Mouse (Mus musculus): ENCODE results near the gene Kntc1.
A peak's percentile ranks its signal among the peaks of the same experiment; 100 is the strongest.
"Not testable (repeated sequence)": the region's sequence is repeated elsewhere in the genome, so short reads cannot be mapped to it uniquely, and the experiment has no call there.

Kntc1 gene

DNA sequence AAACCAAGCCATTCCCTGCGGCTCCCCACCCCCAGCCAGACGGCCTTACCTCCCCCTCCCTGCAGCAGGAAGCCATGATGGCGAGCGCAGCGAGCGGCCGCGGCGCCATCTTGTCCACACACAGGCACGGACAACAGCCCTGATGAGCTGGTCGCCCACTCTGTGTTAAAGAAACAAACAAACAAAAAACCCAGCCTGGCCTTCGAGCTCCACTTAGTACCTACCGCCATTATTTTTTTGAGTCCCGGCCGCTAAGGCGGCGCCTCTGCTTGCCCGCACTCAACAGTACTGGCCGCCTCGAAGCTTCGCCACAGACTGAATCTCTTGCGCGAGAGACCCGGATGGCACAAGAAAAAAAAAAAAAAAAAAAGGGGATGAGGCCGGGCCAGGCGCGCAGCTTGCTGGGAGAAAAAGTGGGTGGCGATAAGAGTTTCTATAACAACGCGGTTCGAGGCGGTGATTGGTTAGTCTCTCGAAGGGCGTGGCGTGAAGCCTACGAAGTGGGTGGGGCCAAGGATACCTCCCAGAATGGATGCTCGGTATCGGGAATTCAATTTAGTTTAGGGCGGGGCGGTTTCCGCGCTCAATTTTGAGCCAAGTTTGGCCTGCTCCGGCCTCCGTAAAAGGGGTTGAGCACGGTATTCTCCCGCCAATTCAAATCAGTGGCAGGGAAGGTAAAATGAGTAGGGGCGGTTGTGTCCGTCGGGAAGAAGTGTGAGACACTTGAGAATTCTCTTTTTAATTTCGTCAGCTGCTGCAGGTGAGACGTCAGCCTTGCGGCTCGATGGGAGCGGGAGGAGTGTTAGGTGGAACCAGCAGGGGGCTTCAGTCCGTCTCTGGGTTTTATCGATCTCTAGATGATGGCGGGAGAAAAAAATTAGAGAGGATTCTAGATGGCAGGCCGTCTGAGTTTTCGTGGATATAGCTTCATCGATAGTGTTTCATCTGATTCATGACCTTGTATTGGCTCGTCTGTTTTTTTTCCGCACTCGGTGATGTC is at the start of gene Kntc1, which contains the start of gene Rsrc2:
Gene Kntc1, plus strand, starts transcription at position 652 of the 1,000 bp plus-strand sequence.
Gene Rsrc2, minus strand, starts transcription at position 350 of the 1,000 bp plus-strand sequence.
- DNase-seq (ENCODE audit: low spot score in 2 of 2) = peak; percentile 98 to 99

DNA sequence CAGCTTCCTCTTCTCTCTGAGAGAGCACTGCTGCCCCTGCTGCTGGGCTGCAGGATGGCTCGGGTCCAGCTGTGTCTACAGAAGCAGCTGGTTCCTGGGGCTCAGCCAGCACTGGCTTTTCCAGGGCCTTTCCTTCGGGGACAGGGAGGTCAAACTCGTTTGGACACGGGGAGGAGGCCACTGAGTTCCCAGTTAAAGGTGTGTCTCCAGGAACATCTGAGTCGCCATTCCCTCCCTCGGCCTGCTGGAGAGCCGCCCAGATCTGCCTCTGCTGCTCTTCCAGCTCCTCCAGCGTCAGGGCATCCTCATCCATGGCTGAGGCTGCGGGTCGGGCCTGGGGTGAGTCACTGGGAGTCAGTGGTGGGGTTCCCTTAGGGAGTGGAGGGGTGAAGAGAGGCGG is 48.9 kb upstream of the Kntc1 start:
- DNase-seq (ENCODE audit: low spot score in 2 of 2) = peak in 1 of 2 experiments; percentile 16

DNA sequence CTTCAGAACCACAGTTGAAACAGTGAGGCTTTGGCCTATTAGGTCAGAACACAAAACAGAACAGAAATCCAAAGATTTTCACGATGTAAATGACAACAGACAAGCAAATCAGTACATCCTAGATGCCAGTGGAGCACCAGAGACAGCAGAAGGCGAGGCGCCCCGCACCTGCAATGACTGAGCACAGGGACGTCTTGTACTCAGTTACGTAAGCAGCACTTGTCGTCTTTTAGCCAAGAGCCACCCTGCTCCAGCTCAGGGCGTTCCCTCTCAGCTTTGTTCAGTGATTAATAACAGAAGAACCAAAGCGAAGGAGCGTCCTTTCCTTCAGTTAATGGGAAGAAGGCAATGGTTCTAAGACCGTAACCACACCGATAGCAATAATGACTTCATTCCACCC is 40.9 kb upstream of the Kntc1 start:
- DNase-seq (ENCODE audit: low spot score in 2 of 2) = no peak

DNA sequence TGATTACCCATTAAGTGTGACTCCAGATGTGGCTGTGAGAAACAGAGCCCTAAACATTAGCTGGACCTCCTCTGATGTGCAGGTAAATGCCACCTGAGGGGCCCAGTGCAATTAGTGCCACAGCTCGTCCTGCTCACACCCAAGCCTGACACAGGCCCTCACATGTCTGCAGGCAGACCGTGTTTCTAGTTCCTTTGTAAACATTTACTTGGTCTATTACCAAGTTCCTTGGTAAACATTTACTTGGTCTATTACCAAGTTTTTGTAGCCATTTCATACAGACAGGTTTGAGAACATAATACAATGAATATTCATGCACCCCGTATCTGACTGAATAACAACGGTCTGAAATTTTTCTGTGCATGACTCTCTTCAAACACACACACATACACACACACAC is 39.9 kb upstream of the Kntc1 start:
- no peak for DNase-seq (ENCODE audit: low spot score in 2 of 2)

DNA sequence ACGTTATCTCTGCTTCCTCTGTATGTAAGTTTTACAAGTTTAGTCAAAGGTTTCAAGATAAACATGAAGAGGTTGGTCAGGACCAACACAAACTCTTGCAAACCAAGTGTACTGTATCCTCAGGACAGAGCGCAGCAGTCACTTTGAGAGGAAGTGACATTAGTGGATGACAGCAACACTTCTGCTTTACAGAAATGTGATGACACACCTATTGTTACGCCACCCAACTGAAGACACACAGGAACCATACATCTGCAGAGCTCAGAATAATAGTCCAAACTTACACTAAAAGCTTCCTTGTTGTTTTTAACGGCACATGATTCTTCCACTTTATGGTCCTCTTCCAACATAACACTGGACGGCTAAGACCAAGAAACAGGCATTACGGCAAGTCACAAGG is 35.7 kb upstream of the Kntc1 start:
- DNase-seq (ENCODE audit: low spot score in 2 of 2) = no peak

DNA sequence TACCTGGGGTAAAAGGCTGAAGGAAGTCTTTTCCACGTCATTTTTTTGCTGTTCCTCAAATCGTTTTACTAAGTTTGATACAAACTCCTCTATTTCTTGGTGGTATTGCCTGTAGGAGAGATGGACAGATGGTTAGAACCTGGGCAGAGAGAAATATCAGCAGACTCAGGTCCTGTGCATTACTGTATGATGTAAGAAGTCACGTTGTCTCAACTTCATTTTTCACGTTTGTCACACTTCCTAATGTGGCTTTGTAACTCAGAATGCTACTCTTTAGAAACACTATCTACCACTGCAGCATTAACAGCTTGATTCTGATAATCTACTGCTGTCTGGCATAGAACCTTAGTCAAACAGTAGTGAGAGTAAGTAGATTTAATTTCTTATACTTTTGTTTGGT is 34.9 kb upstream of the Kntc1 start:
- DNase-seq (ENCODE audit: low spot score in 2 of 2) = no peak

DNA sequence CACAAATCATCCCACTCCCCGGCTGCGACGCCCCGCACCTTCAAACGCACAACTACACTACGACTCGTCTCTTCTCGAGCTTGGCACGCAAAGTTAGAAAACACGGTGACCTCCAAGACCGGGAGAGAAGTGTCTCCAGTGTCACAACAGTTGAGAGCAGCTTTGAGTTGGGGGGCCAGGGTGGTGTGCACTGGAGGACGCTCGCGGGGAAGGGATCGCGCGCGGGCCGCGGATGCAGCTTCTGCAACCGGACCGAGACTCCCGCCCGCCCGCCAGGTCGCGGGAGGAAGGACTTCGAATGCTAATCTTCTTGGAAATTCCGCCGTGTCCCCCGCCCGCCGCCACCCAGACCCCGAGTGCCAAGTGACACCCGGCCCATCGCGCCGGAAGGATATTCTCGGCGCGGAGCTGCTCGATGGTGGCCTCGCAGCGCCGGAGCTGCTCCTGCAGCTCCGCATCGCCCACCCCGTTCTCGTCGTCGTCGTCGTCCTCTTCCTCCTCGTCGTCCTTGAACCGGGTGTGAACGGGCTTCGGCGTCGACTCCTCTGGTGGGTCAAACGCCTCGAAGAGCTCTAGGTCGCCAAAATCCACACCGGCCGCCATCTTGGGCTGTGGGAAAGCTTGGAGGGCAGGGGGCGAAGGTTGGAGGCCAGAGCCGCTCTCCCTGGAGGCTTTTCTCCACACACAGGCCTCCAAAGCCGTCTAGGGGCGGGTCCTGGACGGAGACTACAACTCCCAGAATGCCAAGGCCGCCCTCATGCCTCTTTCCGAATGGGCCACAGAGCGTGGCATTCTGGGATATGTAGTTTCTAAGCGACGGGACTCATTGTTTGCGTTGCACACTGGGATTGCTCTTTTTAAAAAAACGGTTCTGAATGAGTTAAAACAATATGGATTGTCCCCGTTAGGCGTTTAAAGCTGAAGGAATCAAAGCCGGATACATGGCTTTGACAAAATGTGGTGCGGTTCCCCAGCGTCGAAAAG is 28.9 kb upstream of the Kntc1 start, which contains the start of gene Zcchc8:
Gene Zcchc8, minus strand, starts transcription at position 773 of the 984 bp plus-strand sequence.
- DNase-seq (ENCODE audit: low spot score in 2 of 2) = peak; percentile 94

DNA sequence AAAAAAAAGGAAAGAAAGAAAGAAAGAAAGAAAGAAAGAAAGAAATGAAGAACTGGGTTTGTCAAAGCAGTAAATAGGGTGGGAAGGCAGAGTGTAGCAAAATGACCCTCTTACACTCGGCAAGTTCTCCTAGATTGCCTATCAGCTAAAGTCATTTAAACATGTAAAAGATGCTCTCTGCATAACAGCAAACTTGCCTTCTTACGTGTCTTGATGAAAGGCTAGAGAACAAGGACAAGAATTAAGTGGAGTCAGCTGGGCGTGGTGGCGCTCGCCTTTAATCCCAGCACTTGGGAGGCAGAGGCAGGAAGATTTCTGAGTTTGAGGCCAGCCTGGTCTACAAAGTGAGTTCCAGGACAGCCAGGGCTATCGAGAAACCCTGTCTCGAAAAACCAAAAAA is 25.7 kb upstream of the Kntc1 start:
- DNase-seq (ENCODE audit: low spot score in 2 of 2) = not testable (repeated sequence)

DNA sequence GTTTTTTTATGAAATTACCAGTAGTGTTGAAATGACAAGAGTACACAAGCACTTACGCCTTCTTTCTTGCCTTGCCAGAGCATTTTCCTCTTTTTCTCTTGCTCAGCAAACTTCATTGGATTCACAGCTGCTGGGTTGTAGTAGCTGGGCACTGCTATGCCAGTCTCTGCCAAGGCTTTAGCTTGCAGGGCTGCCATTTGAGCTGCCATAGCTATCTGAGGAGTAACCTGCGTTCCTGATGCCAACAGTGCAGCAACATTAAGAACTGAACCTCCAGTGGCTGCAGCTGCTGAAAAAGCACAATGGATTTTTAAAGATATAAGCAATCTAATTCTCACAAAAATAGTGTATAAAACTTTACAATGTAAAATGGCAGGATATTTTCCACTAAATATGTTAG is 18.5 kb upstream of the Kntc1 start:
- no peak for DNase-seq (ENCODE audit: low spot score in 2 of 2)

DNA sequence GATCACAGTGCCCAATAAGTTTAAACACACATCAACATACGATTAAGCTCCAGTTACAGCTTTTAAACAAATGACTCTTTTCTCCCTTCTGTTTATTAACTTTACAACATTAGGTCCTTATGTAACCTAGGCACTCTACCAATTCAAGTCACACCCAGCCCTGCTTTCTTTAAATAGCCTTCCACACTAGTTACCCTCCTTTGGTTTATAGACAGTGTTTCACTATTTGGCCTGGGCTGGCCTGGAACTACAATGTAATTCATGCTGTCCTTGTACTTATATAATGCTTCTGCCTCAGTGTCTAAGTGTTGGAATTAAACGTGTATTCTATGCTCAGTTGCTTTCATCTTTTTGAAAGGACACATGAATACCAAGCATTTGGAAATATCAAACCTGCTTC is 5.2 kb upstream of the Kntc1 start:
- no peak for DNase-seq (ENCODE audit: low spot score in 2 of 2)

DNA sequence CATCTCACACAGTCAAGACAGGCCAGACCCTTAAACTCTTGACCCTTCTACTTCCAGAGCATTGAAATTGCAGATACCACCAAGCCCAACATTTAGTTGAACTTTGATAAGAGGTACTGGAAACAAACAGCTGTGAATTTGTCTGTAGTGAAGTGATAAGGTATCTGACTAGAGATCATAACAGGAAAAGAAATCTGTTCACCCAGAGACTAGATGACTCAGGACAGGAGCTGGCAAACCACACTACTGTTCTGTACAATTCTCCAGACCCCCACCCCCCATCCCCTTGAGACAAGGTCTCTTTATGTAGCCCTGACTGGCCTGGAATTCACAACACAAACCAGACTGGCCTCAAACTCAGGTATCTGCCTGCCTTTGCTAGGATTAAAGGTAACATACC is 3.3 kb upstream of the Kntc1 start:
- no peak for DNase-seq (ENCODE audit: low spot score in 2 of 2)

DNA sequence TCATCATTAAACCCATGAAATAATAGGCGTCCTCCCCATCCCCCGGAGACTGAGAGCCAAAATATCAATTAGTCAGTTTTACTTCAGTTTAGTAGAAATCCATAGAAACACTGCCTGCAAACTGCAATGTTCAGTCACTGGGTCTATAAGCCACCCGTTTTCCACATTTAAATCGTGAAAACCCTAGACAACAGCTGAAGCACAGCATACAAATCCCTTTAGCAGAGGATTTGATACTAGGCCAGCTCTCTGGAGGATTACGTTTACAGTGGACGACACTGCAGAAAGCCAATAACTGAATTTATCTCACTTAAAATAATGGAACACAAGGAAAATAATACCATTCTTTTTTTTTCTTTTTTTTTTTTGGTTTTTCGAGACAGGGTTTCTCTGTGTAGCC is 1.9 kb upstream of the Kntc1 start:
- DNase-seq (ENCODE audit: low spot score in 2 of 2) = no peak

DNA sequence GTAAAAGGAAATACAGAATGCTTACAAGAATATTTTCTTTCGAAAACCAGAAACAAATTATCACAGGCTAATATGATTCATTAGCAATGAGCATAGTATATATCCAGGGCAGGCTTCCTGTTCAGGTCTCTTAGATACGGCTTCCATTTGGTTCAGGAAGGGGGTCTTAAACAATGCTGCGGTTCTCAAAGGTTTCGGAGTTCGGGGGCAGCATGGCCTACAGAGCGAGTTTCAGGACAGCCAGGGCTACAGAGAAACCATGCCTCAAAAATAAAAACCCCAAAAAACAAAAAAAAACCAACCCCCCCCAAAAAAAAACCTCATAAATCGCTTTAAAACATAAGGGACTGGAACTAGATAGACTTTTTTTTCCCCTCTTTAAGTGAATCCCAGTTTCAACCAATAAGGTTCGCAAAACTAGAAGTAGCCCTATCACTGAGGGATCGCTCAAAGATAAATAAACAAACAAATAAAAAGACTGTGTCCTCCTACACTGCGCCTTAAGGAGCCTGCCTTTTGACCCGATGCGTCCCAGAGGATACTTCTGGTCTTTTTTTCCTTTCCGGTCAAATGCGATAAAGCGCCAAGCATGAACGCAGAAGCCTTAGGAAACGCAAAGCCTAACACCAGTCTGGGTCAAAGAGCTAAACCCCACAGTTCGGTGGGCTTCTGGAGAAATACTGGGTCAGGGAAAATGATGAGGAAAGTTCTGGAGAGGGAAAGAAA is 1.0 kb upstream of the Kntc1 start:
- DNase-seq (ENCODE audit: low spot score in 2 of 2) = no peak

DNA sequence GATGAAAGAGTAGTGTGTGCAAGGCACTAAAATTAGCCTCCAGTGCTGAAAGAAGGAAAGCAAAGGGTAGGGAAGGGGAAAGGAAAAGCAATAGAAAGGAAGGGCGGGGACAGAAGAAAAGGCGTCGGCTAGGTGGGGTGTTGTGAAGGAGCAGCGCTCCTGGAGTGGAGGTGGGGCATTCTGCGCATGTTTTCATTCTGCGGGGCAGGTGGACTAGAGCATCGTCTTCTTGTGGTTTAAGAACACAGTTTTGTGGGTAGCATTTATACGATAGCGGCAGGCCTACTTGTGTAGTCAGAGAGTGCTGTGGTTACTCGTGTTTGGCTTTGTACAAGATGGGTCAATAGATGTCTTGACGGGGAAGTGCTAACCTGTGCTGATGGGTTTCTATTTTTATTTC is 16.0 kb downstream of the Kntc1 start:
- DNase-seq (ENCODE audit: low spot score in 2 of 2) = no peak

DNA sequence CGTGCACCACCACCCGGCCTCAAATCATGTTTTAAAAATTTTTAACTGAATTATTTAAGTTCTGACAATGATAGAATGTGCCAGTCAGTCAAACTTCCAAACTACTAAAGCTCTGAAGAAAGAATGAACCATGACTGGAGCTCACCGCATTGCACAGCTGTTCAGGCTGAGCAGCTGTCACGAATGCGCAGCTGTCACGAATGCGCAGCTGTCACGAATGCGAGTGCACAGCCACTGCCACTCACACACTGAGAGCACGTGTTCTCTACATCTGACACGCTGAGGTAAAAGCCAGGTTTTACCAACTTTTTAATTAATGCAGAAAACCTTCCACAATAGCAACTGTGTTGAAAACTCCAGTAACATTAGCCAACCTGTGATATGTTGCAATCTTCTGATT is 16.9 kb downstream of the Kntc1 start:
- not testable (repeated sequence) for DNase-seq (ENCODE audit: low spot score in 2 of 2)

DNA sequence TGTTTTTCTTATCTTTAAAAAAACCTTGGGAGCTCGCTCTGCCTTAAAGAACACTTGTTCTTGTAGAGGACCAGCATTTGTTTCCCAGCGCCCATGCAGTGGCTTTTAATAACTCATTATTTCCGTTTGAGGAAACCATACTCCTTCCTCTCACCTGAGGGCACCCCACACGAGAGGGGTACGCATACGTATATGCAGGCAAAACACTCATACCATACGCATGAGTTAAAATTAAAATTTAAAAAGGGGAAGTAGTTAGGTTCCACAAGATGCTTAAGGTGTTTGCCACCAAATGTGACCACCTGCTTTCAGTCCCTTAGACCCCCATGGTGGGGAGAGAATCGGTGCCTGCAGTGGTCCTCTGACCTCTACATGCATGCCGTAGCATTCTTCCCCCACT is 23.9 kb downstream of the Kntc1 start:
- DNase-seq (ENCODE audit: low spot score in 2 of 2) = no peak

DNA sequence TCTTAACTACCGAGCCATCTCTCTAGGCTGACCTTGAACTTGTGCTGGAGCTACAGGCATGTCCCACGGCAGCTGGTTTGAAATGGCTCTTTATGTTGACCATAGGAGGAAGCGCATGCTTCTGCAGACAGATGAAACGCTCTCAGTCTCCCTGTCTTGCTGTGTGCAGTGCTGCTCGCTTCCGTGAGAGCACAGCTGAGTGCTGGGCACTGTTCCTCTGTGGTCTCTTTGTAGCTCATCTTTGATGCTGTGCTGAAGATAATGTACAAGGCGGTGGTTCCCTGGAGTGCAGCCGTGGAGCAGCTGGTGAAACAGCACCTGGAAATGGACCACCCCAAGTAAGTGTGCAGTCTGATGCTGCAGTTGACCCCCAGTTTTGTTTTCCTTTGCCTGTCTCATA is 31.2 kb downstream of the Kntc1 start:
- DNase-seq (ENCODE audit: low spot score in 2 of 2) = no peak

DNA sequence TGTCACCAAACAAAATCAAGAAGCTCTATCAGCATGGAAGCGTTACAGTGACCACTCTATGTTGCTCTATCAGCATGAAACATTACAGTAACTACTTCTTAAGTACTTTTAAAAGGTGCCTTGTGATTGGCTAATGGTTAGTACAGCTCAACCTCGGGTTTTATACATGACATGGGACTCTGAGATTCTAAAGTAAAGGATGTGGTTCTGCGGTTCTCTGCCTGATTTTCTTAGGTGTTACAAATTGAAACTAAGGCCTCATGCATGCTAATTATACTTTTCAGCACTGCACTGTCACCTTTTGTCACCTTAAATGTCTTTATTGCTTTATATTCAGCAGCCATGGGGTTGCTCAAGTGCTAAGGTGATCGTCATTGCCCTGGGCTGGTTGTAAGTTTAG is 32.3 kb downstream of the Kntc1 start:
- no peak for DNase-seq (ENCODE audit: low spot score in 2 of 2)

DNA sequence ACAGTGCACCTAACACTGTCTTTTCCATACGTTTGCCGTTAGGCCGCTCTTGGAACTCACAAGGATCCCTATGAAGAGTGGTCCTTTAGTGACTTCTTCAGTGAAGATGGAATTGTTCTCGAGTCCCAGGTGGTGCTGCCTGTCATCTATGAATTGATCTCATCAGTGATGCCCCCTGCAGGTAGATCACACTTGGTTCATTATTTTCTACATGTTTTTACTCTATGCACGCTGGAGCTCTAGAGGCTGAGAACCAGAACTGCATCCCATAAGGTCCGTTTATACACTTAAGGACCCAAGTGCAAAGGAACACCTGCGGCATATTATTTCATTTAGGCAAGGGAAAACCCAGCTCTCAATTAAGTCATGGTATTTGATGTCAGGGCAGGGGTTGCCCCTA is 39.5 kb downstream of the Kntc1 start:
- DNase-seq (ENCODE audit: low spot score in 2 of 2) = no peak

DNA sequence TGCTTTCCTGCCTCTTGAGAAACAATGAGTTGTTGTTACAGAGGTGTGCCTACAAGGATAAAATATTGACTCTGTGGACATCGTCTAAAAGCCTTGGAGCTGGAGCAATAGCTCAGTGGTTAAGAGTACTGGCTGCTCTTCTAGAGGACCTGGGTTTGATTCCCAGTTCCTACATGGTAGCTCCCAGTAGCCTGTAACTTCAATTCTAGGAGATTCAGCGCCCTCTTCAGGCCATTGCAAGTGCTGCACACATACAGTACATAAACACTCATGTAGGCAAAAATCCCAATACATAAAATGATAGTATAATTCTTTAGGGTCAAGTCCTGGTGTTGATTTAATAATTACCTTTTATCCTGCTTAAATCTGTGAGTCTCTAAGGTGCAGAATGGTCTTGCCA is 43.6 kb downstream of the Kntc1 start:
- no peak for DNase-seq (ENCODE audit: low spot score in 2 of 2)

DNA sequence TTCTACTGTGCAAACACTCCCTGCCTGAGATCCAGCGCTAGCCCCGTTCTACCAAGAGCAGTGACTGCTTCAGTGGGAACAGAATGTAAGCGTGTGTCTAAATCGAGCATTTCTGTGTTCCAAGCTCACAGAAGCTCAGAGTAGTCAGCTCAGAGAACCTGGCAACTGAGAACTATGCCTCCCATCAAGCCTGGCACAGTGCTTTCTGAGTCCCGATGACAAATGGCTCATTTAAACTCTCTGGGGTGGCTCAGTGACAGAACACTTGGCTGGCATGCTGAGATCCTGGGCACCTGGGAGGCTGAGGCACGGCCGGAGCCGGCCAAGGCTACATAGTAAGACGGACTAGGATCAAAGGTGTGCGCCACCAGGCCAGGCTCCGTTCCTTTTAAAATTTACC is 56.8 kb downstream of the Kntc1 start:
- DNase-seq (ENCODE audit: low spot score in 2 of 2) = no peak

DNA sequence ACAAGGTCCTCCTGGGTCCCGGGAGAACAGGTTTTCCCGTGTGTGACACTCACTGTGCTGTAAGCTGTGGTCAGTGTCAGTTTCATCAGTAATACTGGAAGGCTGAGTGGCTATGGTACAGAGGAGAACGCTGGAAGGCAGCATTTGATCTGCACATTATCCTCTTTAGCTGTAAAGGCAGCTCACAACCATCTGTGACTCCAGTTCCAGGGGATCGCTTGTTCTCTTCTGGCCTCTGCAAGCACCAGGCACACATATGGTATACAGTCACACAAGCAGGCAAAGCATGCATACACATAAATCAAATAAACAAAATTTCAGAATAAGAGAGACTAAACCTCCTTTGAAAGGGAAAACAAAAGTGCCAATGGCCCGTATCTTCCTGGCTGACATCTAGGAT is 59.0 kb downstream of the Kntc1 start:
- DNase-seq (ENCODE audit: low spot score in 2 of 2) = no peak

Measured in frontal cortex, postnatal 14 days (tissue).